In the genomic region with DNA sequence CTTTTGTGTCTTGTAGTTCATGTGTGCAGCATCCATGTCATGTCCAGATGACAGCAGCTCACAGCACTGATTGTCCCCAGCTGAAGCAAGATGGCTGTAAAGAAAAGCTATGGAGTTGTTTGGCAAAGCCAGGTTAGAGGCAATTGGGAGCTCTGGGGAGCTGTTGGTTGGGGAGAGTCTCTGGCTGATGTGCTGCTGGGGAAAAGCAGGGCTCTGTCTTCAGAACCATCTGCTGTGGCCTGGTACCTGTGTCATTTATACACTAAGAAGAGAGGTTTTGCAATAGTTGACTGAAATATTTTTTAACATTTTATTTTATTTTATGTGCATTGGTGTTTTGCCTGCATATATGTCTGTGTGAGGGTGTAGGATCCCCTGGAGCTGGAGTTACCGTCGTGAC, we compare ENCODE assay signal across 19 mouse cellular contexts. TPM values are rescaled to one million over a fixed set of nuclear protein-coding genes. Genes with fewer than 3 reads are reported as not detected.
"Had no signal": no experiment of that assay in that cellular context is flagged by ENCODE, and none has a peak within 500 bp of the region (broad histone marks: within the 10 kb centered on the region; RNA-seq: fewer than 3 reads in every experiment).

No protein-coding gene starts in this region.

- H3K36me3 ChIP-seq: limb, embryonic 10.5 days; limb, embryonic 13.5 days; liver, embryonic 12.5 days; liver, embryonic 15.5 days; lung, embryonic 15.5 days; midbrain, embryonic 10.5 days; neural tube, embryonic 12.5 days; neural tube, embryonic 15.5 days had no signal

- H3K4me2 ChIP-seq: limb, embryonic 13.5 days; liver, embryonic 12.5 days; liver, embryonic 15.5 days; lung, embryonic 15.5 days; neural tube, embryonic 12.5 days; neural tube, embryonic 15.5 days had no signal

- H3K9ac ChIP-seq: limb, embryonic 13.5 days; liver, embryonic 12.5 days; liver, embryonic 15.5 days; lung, embryonic 15.5 days; neural tube, embryonic 12.5 days; neural tube, embryonic 15.5 days had no signal

- H3K4me3 ChIP-seq: limb, embryonic 10.5 days; limb, embryonic 13.5 days; liver, embryonic 12.5 days; liver, embryonic 15.5 days; lung, embryonic 15.5 days; megakaryocyte, embryonic 14.5 days; midbrain, embryonic 10.5 days; neural tube, embryonic 12.5 days; neural tube, embryonic 15.5 days had no signal

- H3K27ac ChIP-seq: limb, embryonic 10.5 days; limb, embryonic 13.5 days; liver, embryonic 12.5 days; liver, embryonic 15.5 days; lung, embryonic 15.5 days; midbrain, embryonic 10.5 days; neural tube, embryonic 12.5 days; neural tube, embryonic 15.5 days had no signal

- DNase-seq: kidney, adult 9 months; kidney, postnatal 14 days; kidney, postnatal 4 days; liver; lung, adult 18-20 months; lung, postnatal 10 days; lung, postnatal 36 days; thymus, adult 18-20 months; thymus, postnatal 36 days had no signal

- H3K4me1 ChIP-seq: liver, embryonic 12.5 days; liver, embryonic 15.5 days; lung, embryonic 15.5 days had no signal

- H3K9me3 ChIP-seq: limb, embryonic 10.5 days; limb, embryonic 13.5 days; liver, embryonic 12.5 days; liver, embryonic 15.5 days; lung, embryonic 15.5 days; midbrain, embryonic 10.5 days; neural tube, embryonic 12.5 days; neural tube, embryonic 15.5 days had no signal

- ATAC-seq: liver, embryonic 12.5 days had no signal

RNA-seq across cellular contexts. Expression of a gene that starts 14.6 kb away (rescaled TPM):
- polyA plus RNA-seq: small intestine, adult 2 months had no signal

RNA-seq across cellular contexts. Expression of a gene that starts 44.2 kb away (rescaled TPM):
- polyA plus RNA-seq: liver, embryonic 12.5 days; lung, embryonic 15.5 days; small intestine, adult 2 months had no signal
